Mouse (Mus musculus) liver, embryonic 13.5 days (tissue): ENCODE results near the gene Sptbn4. TPM values are rescaled to one million over a fixed set of nuclear protein-coding genes. Genes with fewer than 3 reads are reported as not detected.
A peak's percentile ranks its signal among the peaks of the same experiment; 100 is the strongest.

Source experiments
- ATAC-seq: fragments of 200-750 bp; cut with Nextera tagmentation; 2 replicates; pipeline ENCODE4 v1.8.0; 2017; ENCODE audit warnings: low read depth, mild to moderate bottlenecking, moderate number of reproducible peaks, moderate library complexity
- DNase-seq: peaks from one replicate; pipeline ENCODE4 v3.0.0; 2022
- H3K27ac ChIP-seq: fragments of 300-500 bp; sonication (generic); 2 replicates; pipeline ENCODE4 v1.5.1; 2015; ENCODE audit warnings: moderate library complexity, mild to moderate bottlenecking, inconsistent platforms
- H3K27me3 ChIP-seq: fragments of 300-500 bp; sonication (generic); 2 replicates; pipeline ENCODE4 v1.6.1; 2015; ENCODE audit warnings: mild to moderate bottlenecking, inconsistent platforms
- H3K36me3 ChIP-seq: fragments of 300-500 bp; sonication (generic); 2 replicates; pipeline ENCODE4 v1.6.1; 2015; ENCODE audit warnings: mild to moderate bottlenecking, inconsistent platforms
- H3K4me1 ChIP-seq: fragments of 300-500 bp; sonication (generic); replicated peaks from 2 replicates; pipeline ENCODE4 v1.6.1; 2015; ENCODE audit warnings: inconsistent platforms
- H3K4me2 ChIP-seq: fragments of 300-500 bp; sonication (generic); 2 replicates; pipeline ENCODE4 v1.6.1; 2015; ENCODE audit warnings: inconsistent platforms, mild to moderate bottlenecking, moderate library complexity
- H3K4me3 ChIP-seq: fragments of 300-500 bp; sonication (generic); replicated peaks from 2 replicates; pipeline ENCODE4 v1.5.1; 2015; ENCODE audit warnings: mild to moderate bottlenecking, inconsistent platforms
- H3K9ac ChIP-seq: fragments of 300-500 bp; sonication (generic); 2 replicates; pipeline ENCODE4 v1.6.1; 2015; ENCODE audit warnings: mild to moderate bottlenecking, inconsistent platforms
- H3K9me3 ChIP-seq: fragments of 300-500 bp; sonication (generic); replicated peaks from 2 replicates; pipeline ENCODE4 v1.6.1; 2016; ENCODE audit warnings: inconsistent platforms
- WGBS: fragments of 180-500 bp; shearing (Covaris S2); methylation state at CpG from one replicate; pipeline ENCODE4 v1.1.7; 2015; ENCODE audit not compliant: insufficient replicate concordance; 5-methylcytosine and 5-hydroxymethylcytosine counted together
- polyA plus RNA-seq: library from polyadenylated mRNA; unstranded; fragments of >200 nt; fragmentation: Nextera tagmentation; extraction: Ambion mirVana; gene quantifications from 2 replicates; pipeline ENCODE4 v1.2.1, GENCODE M21; 2015

The Sptbn4 gene
- polyA plus RNA-seq, 1 experiment from 2014 or later: 0.10 TPM

GRCm38 (mm10) chr7:27339519-27339918 is 108.0 kb downstream of the Sptbn4 start:
- Histone ChIP-seq H3K9me3 (no peaks in the 10 kb centered on the region), H3K27ac (no peak overlapping the region), H3K27me3 (peaks cover 56% of the 10 kb centered on the region), H3K36me3 (peaks cover 6% of the 10 kb centered on the region; the same call in 1 of the 2 replicates), H3K9ac (no peak overlapping the region), H3K4me3 (no peak overlapping the region), H3K4me1 (peaks cover 23% of the 10 kb centered on the region), H3K4me2 (no peak overlapping the region)
- WGBS: 34% methylated on average over 7 of the region's 7 CpGs
- ATAC-seq (no peak), DNase-seq (no peak)

GRCm38 (mm10) chr7:27339114-27339513 is 108.4 kb downstream of the Sptbn4 start:
- no peaks in the 10 kb centered on the region for H3K9me3 ChIP-seq
- no peak for ATAC-seq
- no peak overlapping the region for H3K27ac ChIP-seq
- no peak overlapping the region for H3K9ac ChIP-seq
- H3K4me3 ChIP-seq: no peak overlapping the region
- peaks cover 27% of the 10 kb centered on the region for H3K4me1 ChIP-seq
- WGBS: 76% methylated on average over 4 of the region's 4 CpGs
- 0 out of 2 replicates have a peak, but pooled peaks cover 4% of the 10 kb centered on the region for H3K36me3 ChIP-seq
- DNase-seq: no peak
- no peak overlapping the region for H3K4me2 ChIP-seq
- H3K27me3 ChIP-seq: peaks cover 61% of the 10 kb centered on the region

- no peak within 1 kb of the TSS for H3K27ac ChIP-seq
- H3K4me3 ChIP-seq: peak within 1 kb of the TSS; percentile 34
- H3K9me3 ChIP-seq: no peaks in the 10 kb centered on the region
- H3K36me3 ChIP-seq: 0 out of 2 replicates have a peak, but pooled peaks cover under 1% of the 10 kb centered on the region
- ATAC-seq: peak; percentile 67
- WGBS: 2% methylated on average over 36 of the region's 36 CpGs
- no peak within 1 kb of the TSS; the same call in 1 of the 2 replicates for H3K9ac ChIP-seq
- peaks cover 79% of the 10 kb centered on the region for H3K27me3 ChIP-seq
- peak within 1 kb of the TSS; percentile 53 for H3K4me2 ChIP-seq
- DNase-seq: no peak
- H3K4me1 ChIP-seq: peaks cover 39% of the 10 kb centered on the region
Measured at GRCm38 (mm10) chr7:27337175-27337853, 110.2 kb downstream of the Sptbn4 start, which contains the start of gene Ltbp4. Gene Ltbp4, minus strand, starts transcription at chr7:27337692.

GRCm38 (mm10) chr7:27335928-27336823 is 111.3 kb downstream of the Sptbn4 start:
- peak; percentile 71 for DNase-seq
- ATAC-seq: peak; percentile 66
- H3K27me3 ChIP-seq: peaks cover 90% of the 10 kb centered on the region
- H3K4me2 ChIP-seq: peak overlapping the region; percentile 53
- H3K27ac ChIP-seq: no peak overlapping the region
- no peaks in the 10 kb centered on the region for H3K36me3 ChIP-seq
- H3K9me3 ChIP-seq: no peaks in the 10 kb centered on the region
- no peak overlapping the region for H3K9ac ChIP-seq
- H3K4me3 ChIP-seq: peak overlapping the region; percentile 19
- 2% methylated on average over 47 of the region's 47 CpGs for WGBS
- H3K4me1 ChIP-seq: peaks cover 49% of the 10 kb centered on the region

GRCm38 (mm10) chr7:27335011-27335720 is 112.3 kb downstream of the Sptbn4 start:
- Histone ChIP-seq H3K9me3 (no peaks in the 10 kb centered on the region), H3K4me1 (peaks cover 60% of the 10 kb centered on the region), H3K4me3 (no peak overlapping the region), H3K4me2 (no peak overlapping the region), H3K27ac (no peak overlapping the region), H3K27me3 (peaks cover 100% of the 10 kb centered on the region), H3K36me3 (no peaks in the 10 kb centered on the region), H3K9ac (no peak overlapping the region)
- WGBS: 51% methylated on average over 15 of the region's 15 CpGs
- DNase-seq (no peak), ATAC-seq (no peak)

- peaks cover 67% of the 10 kb centered on the region for H3K4me1 ChIP-seq
- peak overlapping the region; percentile 14; the same call in 1 of the 2 replicates for H3K4me2 ChIP-seq
- no peaks in the 10 kb centered on the region for H3K9me3 ChIP-seq
- H3K27me3 ChIP-seq: peaks cover 100% of the 10 kb centered on the region
- no peak for ATAC-seq
- H3K9ac ChIP-seq: no peak overlapping the region
- H3K27ac ChIP-seq: no peak overlapping the region
- no peak overlapping the region for H3K4me3 ChIP-seq
- H3K36me3 ChIP-seq: no peaks in the 10 kb centered on the region
- DNase-seq: no peak
- WGBS: 4% methylated on average over 32 of the region's 32 CpGs
Measured at GRCm38 (mm10) chr7:27334405-27334911, 113.0 kb downstream of the Sptbn4 start.

- ATAC-seq (no peak), DNase-seq (no peak)
- H3K9ac ChIP-seq: peak overlapping the region; percentile 22; the same call in 1 of the 2 replicates
- H3K27me3 ChIP-seq: peaks cover 100% of the 10 kb centered on the region
- H3K36me3 ChIP-seq: no peaks in the 10 kb centered on the region
- peak overlapping the region; percentile 45 for H3K4me3 ChIP-seq
- peak overlapping the region; percentile 73 for H3K4me2 ChIP-seq
- under 1% methylated on average over 57 of the region's 77 CpGs for WGBS
- H3K27ac ChIP-seq: no peak overlapping the region
- no peaks in the 10 kb centered on the region for H3K9me3 ChIP-seq
- peaks cover 75% of the 10 kb centered on the region for H3K4me1 ChIP-seq
Measured at GRCm38 (mm10) chr7:27333316-27333941, 114.1 kb downstream of the Sptbn4 start.

- 1% methylated on average over 39 of the region's 39 CpGs for WGBS
- peak; percentile 71 for DNase-seq
- Histone ChIP-seq H3K9ac (no peak overlapping the region; the same call in 1 of the 2 replicates), H3K36me3 (no peaks in the 10 kb centered on the region), H3K4me1 (peaks cover 74% of the 10 kb centered on the region), H3K27ac (no peak overlapping the region), H3K27me3 (peaks cover 100% of the 10 kb centered on the region), H3K9me3 (no peaks in the 10 kb centered on the region), H3K4me3 (peak overlapping the region; percentile 45), H3K4me2 (peak overlapping the region; percentile 73)
- ATAC-seq: no peak
Measured at GRCm38 (mm10) chr7:27332353-27333199, 114.9 kb downstream of the Sptbn4 start.

GRCm38 (mm10) chr7:27331854-27332253 is 115.6 kb downstream of the Sptbn4 start:
- DNase-seq (no peak), ATAC-seq (no peak)
- Histone ChIP-seq H3K9me3 (no peaks in the 10 kb centered on the region), H3K4me3 (peak overlapping the region; percentile 45; the same call in 1 of the 2 replicates), H3K27ac (no peak overlapping the region), H3K4me2 (peak overlapping the region; percentile 73), H3K36me3 (no peaks in the 10 kb centered on the region), H3K9ac (no peak overlapping the region), H3K27me3 (peaks cover 100% of the 10 kb centered on the region), H3K4me1 (peaks cover 68% of the 10 kb centered on the region)
- WGBS: 5% methylated on average over 8 of the region's 8 CpGs

- Histone ChIP-seq H3K4me1 (peaks cover 64% of the 10 kb centered on the region), H3K9me3 (no peaks in the 10 kb centered on the region), H3K4me2 (peak overlapping the region; percentile 73), H3K9ac (no peak overlapping the region), H3K27me3 (peaks cover 100% of the 10 kb centered on the region), H3K4me3 (no peak overlapping the region; the same call in 1 of the 2 replicates), H3K27ac (no peak overlapping the region), H3K36me3 (no peaks in the 10 kb centered on the region)
- ATAC-seq (no peak), DNase-seq (no peak)
- 6% methylated on average over 8 of the region's 8 CpGs for WGBS
Measured at GRCm38 (mm10) chr7:27331541-27331851, 116.0 kb downstream of the Sptbn4 start.
